Mouse (Mus musculus) liver, adult 2 months (tissue): ENCODE measurements around the gene Bok.

Source experiments
- CTCF ChIP-seq: fragments of 200-500 bp; IDR thresholded peaks from 2 replicates; pipeline ENCODE4 v1.5.1; 2011; ENCODE audit warnings: low read depth, low read length, control low read depth
- POLR2A ChIP-seq: fragments of 200-500 bp; IDR thresholded peaks from 2 replicates; pipeline ENCODE4 v1.6.1; 2011; ENCODE audit warnings: low read length, control low read depth; ENCODE audit not compliant: insufficient read depth; ENCODE audit errors: extremely low read depth

DNA sequence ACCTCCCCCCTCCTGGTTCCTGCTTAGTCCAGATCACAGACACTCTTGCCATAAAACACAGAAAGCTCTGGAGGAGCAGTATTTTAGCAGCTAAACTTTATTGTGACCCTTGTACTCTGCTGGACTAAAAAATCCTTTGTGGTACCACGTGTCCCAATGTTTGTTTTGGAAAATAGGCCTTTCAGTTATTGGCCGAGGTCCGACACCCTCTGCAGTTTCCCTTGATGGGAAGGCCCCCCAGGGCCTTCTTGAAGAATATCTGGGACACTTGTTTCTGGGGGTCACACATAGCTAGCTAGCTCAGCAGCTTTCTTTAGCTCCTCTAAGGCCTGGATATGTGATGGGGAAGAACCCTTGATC is 1.5 kb downstream of the Bok start:
- no peak for TF ChIP-seq CTCF
- no peak for TF ChIP-seq POLR2A
